Mouse (Mus musculus): ENCODE data around the gene Tmub1. TPM values are rescaled to one million over a fixed set of nuclear protein-coding genes. Genes with fewer than 3 reads are reported as not detected.

Gene Tmub1
- polyA plus RNA-seq (2014; fragmentation: Illumina TruSeq; extraction: RNeasy Lipid Tissue Mini Kit (QIAGEN cat#74804); ENCODE audit: low replicate concordance): 2.1 TPM

DNA sequence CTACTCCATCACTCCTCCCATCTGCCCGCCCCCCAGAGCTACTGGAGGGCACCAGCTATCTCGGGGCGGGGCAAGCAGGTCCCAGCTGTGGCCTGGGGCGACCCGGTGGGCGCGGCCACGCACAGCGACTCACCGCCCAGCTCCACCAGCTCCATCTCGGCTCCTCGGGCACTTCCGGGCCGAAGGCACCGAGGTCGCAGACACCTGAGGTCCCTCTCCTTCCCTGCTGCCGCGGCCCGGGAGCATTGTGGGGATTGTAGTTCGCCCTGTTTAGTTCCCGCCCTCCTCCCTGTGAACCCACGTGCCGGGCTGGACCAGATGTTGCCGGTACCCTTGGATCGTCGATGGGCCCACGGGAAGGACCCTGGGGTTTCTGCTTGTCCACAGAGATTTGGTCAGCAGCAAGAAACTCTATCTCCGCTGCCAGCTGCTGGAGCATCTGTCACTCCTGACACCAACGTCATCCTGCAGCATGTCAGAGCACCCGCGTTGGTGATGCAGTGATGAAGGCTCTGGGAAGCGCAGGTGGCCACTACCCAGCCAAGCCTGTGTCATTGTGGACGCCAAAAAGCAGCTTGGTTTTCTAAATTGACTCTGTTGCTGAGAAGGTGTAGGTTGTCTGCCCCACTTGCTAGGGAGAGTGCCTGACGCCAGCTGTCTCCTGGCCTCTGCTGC, at the start of gene Tmub1:
TSS of gene Tmub1 (minus strand) at position 231 of the 675 bp plus-strand sequence.

DNA sequence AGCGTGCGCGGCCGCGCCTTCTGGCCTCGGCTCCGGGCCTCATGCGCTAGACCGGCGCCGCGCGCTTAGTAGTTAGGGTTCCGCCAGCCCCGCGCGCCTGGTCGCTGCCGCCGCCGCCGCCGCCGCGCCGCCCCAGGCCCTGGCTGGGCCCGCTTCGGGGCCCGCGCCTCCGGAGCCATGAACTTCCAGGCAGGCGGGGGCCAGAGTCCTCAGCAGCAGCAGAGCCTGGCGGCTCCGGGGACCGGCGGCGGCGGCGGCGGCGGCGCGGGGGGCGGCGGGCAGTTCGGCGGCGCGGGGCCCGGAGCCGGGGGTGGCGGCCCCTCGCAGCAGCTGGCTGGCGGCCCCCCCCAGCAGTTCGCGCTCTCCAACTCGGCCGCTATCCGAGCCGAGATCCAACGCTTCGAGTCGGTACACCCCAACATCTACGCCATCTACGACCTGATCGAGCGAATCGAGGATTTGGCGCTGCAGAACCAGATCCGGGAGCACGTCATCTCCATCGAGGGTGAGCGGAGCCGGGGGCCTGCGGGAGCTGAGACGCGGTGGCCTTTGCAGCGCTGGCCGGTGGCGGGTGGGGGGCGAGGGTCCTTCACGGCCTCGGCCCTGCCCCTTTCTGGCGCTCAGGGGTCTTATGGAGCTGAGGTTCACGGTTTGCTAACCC, 4.5 kb upstream of the Tmub1 start, which contains the start of gene Agap3:
TSS of gene Agap3 (plus strand) at position 148 of the 661 bp plus-strand sequence.

DNA sequence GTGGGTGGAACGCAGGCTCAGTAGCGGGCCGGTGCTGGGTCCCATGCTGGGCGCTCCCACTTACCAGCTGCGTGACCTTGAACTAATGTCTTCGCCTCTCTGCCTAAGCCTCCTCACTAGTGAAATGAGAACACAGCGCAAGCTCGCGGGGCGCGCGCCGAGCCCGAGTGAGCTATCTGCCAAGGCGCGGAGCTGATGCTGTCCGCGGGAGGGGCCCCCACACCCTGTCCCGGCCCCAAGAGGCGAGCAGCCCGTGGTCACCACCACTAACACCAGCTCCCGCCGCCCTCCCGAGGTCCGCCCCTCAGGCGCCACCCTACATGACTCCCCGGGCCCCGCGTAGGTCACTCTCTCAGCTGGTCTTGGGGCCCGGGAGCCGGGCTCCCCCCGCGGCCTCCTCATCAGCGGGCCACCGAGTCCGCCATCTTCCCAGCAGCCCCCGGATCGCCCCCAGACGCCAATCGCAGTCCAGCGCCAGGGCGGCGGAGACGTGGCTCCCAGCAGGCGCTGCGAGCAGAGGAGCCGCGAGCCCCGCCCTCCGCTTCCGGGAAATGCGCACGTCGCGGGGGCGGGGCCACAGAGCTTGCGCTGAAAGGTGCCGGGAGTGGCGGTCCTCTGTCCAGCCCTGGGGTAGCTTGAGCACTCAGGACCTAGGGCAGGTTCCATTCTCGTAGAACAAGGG, 2.8 kb downstream of the Tmub1 start, which contains the start of gene Fastk:
TSS of gene Fastk (minus strand) at position 542 of the 682 bp plus-strand sequence.

DNA sequence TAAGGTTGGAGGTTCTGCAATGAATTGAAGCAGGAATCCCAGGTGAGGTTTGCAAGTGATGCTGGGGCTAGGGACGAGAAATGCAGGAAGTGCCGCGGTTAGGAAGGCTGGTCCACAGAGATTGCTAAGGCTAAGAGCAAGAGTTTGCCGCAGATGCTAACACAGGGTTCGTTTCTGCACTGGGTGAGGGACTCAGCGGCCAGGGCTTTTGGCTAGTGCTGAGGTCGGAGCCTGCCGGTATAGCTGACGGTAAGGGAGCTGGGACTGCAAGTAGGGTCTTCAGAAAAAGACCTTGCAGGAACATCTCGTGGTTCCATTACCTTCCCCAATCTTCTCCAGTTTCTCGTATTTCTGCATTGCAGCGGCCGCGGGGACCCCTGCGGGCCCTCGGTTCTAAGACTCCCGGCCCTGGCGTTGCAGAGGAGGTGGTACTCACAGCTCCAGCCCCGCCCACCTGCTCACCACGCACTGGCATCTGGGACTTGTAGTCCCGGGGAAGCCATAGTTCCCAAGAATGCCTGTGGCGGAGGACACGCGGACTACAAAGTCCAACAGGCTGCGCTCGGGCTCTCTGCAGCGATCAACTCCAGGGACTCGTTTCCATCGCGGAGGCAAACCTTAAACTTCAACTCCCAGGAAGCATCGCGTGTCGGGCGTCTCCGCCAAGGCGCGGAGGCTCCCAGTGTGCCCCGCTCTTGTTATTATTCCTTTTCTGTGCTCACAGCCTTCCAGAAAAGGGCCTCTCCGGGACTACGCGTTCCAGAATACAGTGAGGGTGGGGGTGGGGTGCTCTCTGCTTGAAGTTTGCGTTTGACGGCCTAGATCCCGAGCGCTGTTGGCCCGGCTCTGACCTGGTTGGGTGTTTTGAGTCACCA, 24.3 kb downstream of the Tmub1 start, which contains the start of the genes Cdk5 and Slc4a2:
TSS of gene Cdk5 (minus strand) at position 402 of the 875 bp plus-strand sequence.
TSS of gene Slc4a2 (plus strand) at position 709 of the 875 bp plus-strand sequence.

DNA sequence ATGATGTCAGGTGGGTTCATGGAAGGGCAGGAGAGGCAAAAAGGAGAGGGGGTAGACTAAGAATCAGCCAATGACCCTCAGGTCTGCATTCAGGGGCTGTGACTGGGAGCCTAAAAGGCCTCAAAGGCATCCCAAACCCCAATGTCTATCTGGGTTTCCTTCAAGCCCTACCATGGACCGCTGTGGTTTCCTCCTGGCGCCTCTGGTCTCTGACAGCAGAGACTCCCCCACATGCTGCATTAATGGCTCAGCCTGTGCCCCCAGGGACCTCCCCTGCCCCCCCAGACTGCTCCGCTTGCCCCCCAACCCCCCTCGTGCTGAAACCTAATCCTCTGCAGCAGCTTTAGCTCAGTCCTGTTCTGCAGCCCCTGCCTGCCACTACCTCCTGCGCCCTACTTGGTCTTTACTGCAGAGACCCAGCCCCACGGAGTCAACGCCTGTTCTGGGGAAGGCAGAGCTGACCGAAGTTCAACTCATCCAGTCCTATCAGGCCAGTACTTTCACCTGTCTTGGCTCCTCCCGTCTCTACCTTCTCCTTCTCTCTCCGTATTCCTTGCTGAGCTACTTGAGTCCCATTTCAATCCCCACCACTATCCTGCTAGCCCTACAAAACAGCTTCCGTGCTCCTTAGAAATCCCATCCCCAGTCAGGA, 34.5 kb downstream of the Tmub1 start, which contains the start of gene Asic3:
TSS of gene Asic3 (plus strand) at position 351 of the 652 bp plus-strand sequence.

Other genes with a start within 250 kb of the Tmub1 start
- not detected for gene Kcnh2, start 96.2 kb downstream of the Tmub1 start, polyA plus RNA-seq (2014; fragmentation: Illumina TruSeq; extraction: RNeasy Lipid Tissue Mini Kit (QIAGEN cat#74804); ENCODE audit: low replicate concordance)
- gene Nos3, start 83.0 kb downstream of the Tmub1 start, polyA plus RNA-seq (2014; fragmentation: Illumina TruSeq; extraction: RNeasy Lipid Tissue Mini Kit (QIAGEN cat#74804); ENCODE audit: low replicate concordance): 0.19 TPM
- not detected for gene Atg9b, start 55.7 kb downstream of the Tmub1 start, polyA plus RNA-seq (2014; fragmentation: Illumina TruSeq; extraction: RNeasy Lipid Tissue Mini Kit (QIAGEN cat#74804); ENCODE audit: low replicate concordance)
- 2.0 TPM for gene Abcb8, start 54.2 kb downstream of the Tmub1 start, polyA plus RNA-seq (2014; fragmentation: Illumina TruSeq; extraction: RNeasy Lipid Tissue Mini Kit (QIAGEN cat#74804); ENCODE audit: low replicate concordance)
- not detected for gene Asic3, start 34.5 kb downstream of the Tmub1 start, polyA plus RNA-seq (2014; fragmentation: Illumina TruSeq; extraction: RNeasy Lipid Tissue Mini Kit (QIAGEN cat#74804); ENCODE audit: low replicate concordance)
- 10.0 TPM for gene Cdk5, start 24.3 kb downstream of the Tmub1 start, polyA plus RNA-seq (2014; fragmentation: Illumina TruSeq; extraction: RNeasy Lipid Tissue Mini Kit (QIAGEN cat#74804); ENCODE audit: low replicate concordance)
- 8.6 TPM for gene Slc4a2, start 24.0 kb downstream of the Tmub1 start, polyA plus RNA-seq (2014; fragmentation: Illumina TruSeq; extraction: RNeasy Lipid Tissue Mini Kit (QIAGEN cat#74804); ENCODE audit: low replicate concordance)
- 2.4 TPM for gene Fastk, start 2.6 kb downstream of the Tmub1 start, polyA plus RNA-seq (2014; fragmentation: Illumina TruSeq; extraction: RNeasy Lipid Tissue Mini Kit (QIAGEN cat#74804); ENCODE audit: low replicate concordance)
- gene Agap3, start 4.3 kb upstream of the Tmub1 start, polyA plus RNA-seq (2014; fragmentation: Illumina TruSeq; extraction: RNeasy Lipid Tissue Mini Kit (QIAGEN cat#74804); ENCODE audit: low replicate concordance): 0.37 TPM
- gene Gbx1, start 79.3 kb upstream of the Tmub1 start, polyA plus RNA-seq (2014; fragmentation: Illumina TruSeq; extraction: RNeasy Lipid Tissue Mini Kit (QIAGEN cat#74804); ENCODE audit: low replicate concordance): not detected
- gene Asb10, start 93.1 kb upstream of the Tmub1 start, polyA plus RNA-seq (2014; fragmentation: Illumina TruSeq; extraction: RNeasy Lipid Tissue Mini Kit (QIAGEN cat#74804); ENCODE audit: low replicate concordance): not detected
- not detected for gene 4931409K22Rik, start 109.0 kb upstream of the Tmub1 start, polyA plus RNA-seq (2014; fragmentation: Illumina TruSeq; extraction: RNeasy Lipid Tissue Mini Kit (QIAGEN cat#74804); ENCODE audit: low replicate concordance)
- 5.7 TPM for gene Abcf2, start 129.6 kb upstream of the Tmub1 start, polyA plus RNA-seq (2014; fragmentation: Illumina TruSeq; extraction: RNeasy Lipid Tissue Mini Kit (QIAGEN cat#74804); ENCODE audit: low replicate concordance)
- 0.63 TPM for gene Chpf2, start 138.9 kb upstream of the Tmub1 start, polyA plus RNA-seq (2014; fragmentation: Illumina TruSeq; extraction: RNeasy Lipid Tissue Mini Kit (QIAGEN cat#74804); ENCODE audit: low replicate concordance)
- gene Smarcd3, start 176.6 kb upstream of the Tmub1 start, polyA plus RNA-seq (2014; fragmentation: Illumina TruSeq; extraction: RNeasy Lipid Tissue Mini Kit (QIAGEN cat#74804); ENCODE audit: low replicate concordance): not detected
- 36.2 TPM for gene Nub1, start 237.7 kb upstream of the Tmub1 start, polyA plus RNA-seq (2014; fragmentation: Illumina TruSeq; extraction: RNeasy Lipid Tissue Mini Kit (QIAGEN cat#74804); ENCODE audit: low replicate concordance)

Measured in small intestine, adult 10 weeks (tissue).